Mouse (Mus musculus) lung, postnatal 0 days (tissue): ENCODE results near the gene Aldh1a2.

Experiments used
- CTCF ChIP-seq: IDR thresholded peaks from 2 replicates; pipeline ENCODE4 v1.5.1; 2016; ENCODE audit warnings: antibody characterized with exemption, mild to moderate bottlenecking
- EP300 ChIP-seq: IDR thresholded peaks from 2 replicates; pipeline ENCODE4 v1.6.1; 2016; ENCODE audit warnings: antibody characterized with exemption, mild to moderate bottlenecking, control low read depth

- TF ChIP-seq EP300 (no peak), CTCF (no peak)
Observed at GRCm38 (mm10) chr9:71167473-71168215, 47.9 kb upstream of the Aldh1a2 start.
